Mouse (Mus musculus): ENCODE data around the gene Scpep1.
A peak's percentile ranks its signal among the peaks of the same experiment; 100 is the strongest.
"Not testable (repeated sequence)": the region's sequence is repeated elsewhere in the genome, so short reads cannot be mapped to it uniquely, and the experiment has no call there.

The Scpep1 gene

DNA sequence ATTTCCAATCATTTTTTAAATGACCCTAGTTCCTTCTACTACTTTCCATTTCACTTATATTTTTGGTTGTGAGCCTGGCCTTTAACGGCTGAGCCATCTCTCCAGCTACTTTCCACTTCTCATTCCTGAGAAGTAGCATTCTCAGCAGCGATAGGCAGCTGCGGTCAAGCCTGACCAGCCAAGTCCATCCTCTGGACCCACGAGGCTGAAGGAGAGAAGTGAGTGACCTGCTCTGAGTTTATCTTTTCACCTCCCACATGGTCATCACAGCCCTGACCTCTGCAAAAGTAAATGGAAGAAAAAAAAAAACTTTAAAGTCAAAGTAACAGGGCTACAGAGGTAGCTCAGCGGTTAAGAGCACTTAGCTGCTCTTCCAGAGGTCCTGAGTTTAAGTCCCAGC, 28.7 kb downstream of the Scpep1 start:
- no peak for DNase-seq (ENCODE audit: low spot score in 2 of 2)

DNA sequence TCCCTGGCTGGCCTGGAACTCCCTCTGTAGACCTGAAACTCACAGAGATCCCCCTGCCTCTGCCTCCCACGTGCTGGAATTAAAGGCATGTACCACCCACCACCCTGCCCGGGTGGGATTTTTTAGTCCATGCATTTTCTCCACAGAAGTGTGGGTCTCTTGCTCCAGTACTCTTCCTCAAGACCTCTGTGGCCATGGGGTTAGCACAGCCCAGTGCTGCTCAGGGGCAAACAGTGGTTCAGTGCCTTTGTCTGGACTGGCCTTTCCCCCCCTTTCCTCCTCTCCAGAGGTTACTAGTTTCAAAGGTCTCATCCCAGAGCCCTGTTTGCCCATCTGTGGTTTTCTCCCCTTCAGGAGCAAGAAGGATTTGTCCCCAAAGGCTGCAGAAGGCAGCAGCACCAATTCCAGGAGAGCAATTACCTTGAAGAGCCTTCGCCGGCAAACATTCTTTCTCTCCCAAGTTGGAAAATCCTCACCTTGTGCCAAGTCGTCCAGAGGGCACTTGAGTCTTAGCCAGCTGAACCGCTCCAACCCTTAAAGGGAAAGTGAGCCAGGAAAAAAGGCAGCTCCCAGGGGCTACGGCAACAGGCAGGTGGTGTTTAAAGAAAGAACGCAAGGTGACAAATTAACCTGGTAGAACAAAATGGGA, 45.8 kb downstream of the Scpep1 start:
- no peak for DNase-seq (ENCODE audit: low spot score in 2 of 2)

DNA sequence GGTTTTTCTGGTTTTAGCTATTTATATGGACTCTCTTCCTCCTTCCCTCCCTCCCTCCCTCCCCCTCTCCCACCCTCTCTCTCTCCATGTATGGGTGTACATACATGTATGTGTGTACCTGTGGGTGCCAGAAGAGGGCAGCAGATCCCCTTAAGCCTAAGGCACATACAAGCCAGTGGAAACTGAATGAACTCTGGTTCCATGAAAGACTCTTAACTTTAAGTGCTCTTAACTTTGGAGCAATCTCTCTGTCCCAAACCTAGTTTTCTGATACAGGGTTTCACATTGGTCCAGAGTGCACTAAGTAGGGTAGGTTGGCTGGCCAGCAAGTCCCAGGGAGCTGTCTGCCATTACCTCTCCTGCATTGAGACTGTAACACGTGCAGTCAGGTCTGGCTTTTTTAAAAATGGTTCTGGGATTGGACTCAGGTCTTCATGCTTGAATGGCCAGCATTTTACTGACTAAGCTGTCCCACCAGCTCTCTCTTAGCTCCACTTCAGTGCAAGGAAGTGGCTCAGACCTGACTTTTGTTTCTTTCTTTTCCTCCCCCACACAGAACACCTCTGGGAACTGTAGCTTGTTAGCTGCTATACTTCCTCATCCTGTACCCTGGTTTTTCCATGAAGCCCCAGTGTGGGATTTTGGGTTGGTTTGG, 46.6 kb downstream of the Scpep1 start:
- peak in 1 of 2 experiments; percentile 59 for DNase-seq (ENCODE audit: low spot score in 2 of 2)

- no peak for DNase-seq (ENCODE audit: low spot score in 2 of 2)
Measured at GRCm38 (mm10) chr11:88907886-88908285, 47.4 kb downstream of the Scpep1 start.

DNA sequence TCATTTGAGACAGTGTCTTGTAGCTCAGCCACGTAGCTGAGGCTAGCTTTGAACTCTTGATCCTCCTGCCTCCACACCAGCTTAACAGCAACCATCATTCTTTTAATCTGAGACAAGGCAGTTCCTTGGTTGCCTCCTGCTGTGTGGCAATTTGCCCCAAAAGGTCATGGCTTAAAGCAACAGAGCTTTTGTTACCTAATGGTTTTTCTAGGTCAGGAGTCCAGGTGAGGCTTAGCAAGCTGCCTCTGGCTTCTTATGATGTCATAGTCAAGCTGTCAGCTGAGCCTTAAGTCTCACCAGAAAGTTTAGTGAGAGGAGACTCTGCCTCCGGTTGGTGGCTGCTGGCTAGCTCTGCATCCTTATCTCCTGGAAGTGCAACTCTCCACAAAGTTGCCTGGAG, 49.6 kb downstream of the Scpep1 start:
- no peak for DNase-seq (ENCODE audit: low spot score in 2 of 2)

DNA sequence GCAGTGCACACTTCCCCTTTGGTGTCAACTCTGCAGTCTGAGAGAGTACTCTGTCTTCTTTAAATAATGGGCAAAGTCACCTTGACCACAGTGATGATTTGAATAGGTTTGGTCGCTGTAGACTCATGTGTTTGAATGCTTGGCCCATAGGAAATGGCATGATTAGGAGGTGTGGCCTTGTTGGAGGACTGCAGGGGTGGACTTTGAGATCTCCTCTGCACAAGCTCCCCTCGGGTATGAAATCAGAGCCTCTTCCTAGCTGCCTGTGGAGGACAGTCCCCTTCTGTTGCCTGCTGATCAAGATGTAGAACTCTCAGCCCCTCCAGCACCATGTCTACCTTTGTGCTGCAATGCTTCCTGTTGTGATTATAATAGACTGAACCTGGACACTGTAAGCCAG, 51.2 kb downstream of the Scpep1 start:
- DNase-seq (ENCODE audit: low spot score in 2 of 2) = no peak

GRCm38 (mm10) chr11:88902762-88903161, 52.5 kb downstream of the Scpep1 start:
- DNase-seq (ENCODE audit: low spot score in 2 of 2) = no peak

DNA sequence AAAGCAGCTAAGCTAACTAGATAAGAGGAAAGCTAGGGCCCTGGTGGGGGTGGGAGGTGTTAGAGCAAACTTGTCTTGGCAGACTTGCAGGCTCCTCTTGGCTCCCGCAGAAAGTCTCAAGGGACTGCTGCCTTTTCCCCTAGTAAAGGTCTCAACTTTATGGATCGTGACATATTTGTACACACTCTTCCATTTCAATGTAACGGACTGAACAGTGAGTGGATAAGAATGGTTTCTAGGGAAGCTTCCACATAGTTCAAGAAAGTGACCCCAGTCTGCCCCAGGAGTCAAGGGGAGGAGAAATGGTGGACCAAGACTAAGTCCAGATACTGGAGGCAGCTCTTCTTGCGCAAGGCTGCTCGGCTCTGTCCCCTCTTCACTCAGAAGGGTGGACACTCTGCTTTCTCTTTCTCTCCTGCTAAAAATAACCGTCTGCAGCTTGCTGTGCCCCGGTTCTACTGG, 53.9 kb downstream of the Scpep1 start:
- no peak for DNase-seq (ENCODE audit: low spot score in 2 of 2)

DNA sequence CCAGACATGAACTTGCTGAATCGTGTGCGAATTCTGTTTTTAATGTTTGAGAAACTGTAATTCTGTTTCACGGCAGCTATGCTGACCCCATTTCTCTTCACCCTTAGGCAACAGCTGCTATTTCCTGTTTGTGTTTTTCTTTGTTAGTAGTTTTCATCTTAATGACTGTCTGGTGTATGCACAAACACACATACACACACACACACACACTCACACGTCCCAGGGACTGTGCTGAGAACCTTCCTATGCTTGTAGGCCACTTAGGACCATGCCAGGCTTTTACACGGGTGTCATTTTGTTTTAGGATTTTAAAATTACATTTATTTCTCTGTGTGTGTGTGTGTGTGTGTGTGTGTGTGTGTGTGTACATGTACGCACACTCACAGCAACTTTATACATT, 55.7 kb downstream of the Scpep1 start:
- no peak for DNase-seq (ENCODE audit: low spot score in 2 of 2)

GRCm38 (mm10) chr11:88898380-88898763, 56.9 kb downstream of the Scpep1 start:
- DNase-seq (ENCODE audit: low spot score in 2 of 2) = no peak

GRCm38 (mm10) chr11:88897624-88898379, 57.5 kb downstream of the Scpep1 start:
- no peak for DNase-seq (ENCODE audit: low spot score in 2 of 2)

DNA sequence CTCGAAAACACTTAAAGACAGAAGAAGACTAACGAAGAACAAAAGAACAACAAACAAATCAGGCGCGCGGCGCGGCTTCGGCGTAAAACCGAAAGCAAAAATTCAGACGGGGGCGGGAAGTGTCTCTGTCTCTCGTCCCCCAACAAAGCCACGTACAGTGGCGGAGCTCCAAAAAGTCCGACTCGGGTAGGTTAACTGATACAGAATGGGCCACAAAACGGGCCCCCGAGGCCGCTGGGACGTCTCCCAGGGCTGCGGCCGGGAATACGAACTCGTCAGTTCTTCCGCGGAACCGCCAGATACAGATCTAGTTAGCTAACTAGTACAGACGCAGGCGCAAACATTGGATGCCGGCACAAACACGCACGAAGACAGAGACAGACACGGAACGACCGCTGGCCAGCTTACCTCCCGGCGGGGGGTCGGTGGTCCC, 59.4 kb downstream of the Scpep1 start:
- DNase-seq (ENCODE audit: low spot score in 2 of 2) = peak; percentile 45 to 71

- DNase-seq (ENCODE audit: low spot score in 2 of 2) = not testable (repeated sequence)
Measured at GRCm38 (mm10) chr11:88895235-88895634, 60.0 kb downstream of the Scpep1 start.

DNA sequence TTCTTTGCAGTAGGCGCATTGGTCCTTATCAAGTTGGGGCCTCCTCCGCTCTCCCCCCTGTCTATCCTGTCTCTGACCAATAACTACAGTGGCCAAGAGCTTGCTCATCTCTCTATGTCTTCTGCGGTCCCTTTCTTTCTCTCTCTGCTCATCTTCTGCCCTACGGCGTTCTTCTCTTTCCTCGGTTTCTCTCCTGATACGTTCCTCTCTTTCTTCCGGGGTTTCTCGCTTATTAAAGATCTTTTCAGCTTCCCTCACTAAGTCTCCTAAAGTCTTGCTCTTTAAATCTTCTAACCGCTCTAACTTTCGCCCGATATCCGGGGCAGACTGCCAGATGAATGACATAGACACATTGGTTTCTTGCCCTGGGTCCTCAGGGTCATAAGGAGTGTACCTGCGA, 61.0 kb downstream of the Scpep1 start:
- not testable (repeated sequence) for DNase-seq (ENCODE audit: low spot score in 2 of 2)

GRCm38 (mm10) chr11:88893501-88893900, 61.8 kb downstream of the Scpep1 start:
- DNase-seq (ENCODE audit: low spot score in 2 of 2) = not testable (repeated sequence)

DNA sequence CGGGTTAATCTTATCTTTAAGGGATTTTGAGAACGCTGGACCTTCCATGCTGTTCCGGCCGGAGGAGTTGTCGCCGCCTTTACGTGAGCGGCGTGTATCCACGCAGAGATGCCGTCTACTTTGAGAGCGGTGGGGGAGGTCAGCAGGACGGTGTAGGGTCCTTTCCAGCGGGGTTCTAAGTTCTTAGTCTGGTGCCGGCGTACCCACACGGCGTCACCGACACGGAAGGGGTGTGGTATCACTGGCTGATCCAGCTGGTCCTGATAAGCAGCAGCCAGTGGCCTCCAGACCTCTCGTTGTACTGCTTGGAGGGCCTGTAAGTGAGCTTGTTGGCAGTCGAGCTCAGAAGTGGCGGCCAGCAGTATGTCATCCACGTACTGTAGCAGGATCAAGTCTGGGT, 62.5 kb downstream of the Scpep1 start:
- not testable (repeated sequence) for DNase-seq (ENCODE audit: low spot score in 2 of 2)

DNA sequence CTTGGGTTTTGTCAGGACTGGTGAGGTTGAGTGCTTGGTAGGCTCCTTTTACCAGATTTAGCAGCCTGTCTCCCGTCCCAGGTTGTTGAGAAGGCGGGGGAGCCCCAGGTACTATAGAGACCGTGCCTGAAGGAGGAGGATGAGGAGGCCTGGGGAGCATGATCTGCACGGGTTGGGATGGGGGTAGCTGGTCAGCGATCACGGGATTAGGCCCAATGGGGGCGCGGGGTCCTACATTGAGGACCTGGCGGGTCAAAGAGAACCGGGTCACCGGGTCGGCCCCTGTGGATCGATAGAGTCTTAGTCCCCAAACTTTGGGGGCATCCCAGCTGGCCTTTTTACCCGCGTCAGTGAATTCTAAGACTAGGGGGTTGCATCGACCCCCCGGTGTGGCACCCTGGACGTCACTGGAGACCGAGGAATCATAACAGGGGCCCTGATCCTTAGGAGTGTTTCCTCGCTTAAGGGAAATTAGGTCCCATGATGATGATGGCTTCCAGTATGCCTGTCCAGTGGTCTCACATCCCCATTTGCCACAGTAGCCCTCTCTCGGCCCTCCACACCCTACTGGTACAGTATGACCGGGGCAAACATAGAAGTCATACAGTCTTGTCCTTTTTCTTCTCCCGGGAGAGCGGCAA, 63.2 kb downstream of the Scpep1 start:
- DNase-seq (ENCODE audit: low spot score in 2 of 2) = peak in 1 of 2 experiments; percentile 42

DNA sequence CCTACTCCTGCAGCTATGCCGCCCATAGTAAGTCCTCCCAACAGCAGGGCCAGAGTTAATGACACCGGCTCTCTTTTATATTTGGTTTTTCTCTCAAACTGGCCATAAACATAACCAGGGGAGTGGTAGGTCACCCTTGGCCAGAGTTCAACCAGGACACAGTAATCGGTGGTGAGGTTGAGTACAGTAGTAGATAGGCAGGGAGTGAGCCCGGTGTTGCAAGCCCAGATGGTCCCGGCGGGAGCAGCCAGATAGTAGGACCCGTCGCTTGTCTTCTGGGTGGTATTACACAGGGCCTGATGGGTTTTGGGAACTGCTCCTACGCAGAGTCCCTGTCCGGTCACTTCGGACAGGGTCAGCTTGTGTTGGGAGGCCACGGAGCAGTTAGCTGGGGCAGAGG, 63.8 kb downstream of the Scpep1 start:
- not testable (repeated sequence) for DNase-seq (ENCODE audit: low spot score in 2 of 2)

DNA sequence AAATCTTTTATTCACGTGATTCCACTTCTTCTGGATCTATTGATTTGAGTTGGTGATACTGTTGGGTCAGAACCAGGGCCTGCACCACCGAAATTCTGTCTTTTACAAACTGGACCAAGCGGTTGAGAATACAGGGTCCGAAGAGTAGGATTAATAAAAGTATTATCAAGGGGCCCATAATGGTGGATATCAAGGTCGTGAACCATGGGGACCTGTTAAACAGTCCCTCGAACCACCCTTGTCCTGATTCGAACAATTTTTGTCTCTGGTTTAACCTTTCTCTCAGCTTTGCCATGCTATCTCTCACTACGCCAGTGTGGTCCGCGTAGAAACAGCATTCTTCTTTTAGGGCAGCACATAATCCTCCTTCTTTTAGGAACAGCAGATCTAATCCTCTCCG, 64.4 kb downstream of the Scpep1 start:
- not testable (repeated sequence) for DNase-seq (ENCODE audit: low spot score in 2 of 2)

DNA sequence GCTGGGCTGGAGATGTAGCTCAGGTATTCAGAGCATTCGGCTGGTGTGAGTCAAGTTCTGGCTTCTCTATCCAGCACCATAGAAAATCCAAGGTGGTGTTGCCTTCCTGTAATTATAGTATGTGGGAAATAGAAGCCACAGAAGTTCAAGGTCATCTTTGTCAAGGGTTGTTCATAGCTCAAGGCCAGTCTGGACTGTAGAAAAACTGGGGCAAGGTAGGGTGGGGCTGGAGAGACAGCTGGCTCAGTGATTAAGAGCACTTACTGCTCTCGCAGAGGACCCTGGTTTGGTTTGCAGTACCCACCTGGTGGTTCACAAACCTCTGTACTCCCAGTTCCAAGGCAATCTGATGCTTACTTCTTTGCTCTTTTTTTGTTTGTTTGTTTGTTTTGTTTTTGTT, 66.3 kb downstream of the Scpep1 start:
- no peak for DNase-seq (ENCODE audit: low spot score in 2 of 2)

GRCm38 (mm10) chr11:88884376-88885065, 70.7 kb downstream of the Scpep1 start:
- no peak for DNase-seq (ENCODE audit: low spot score in 2 of 2)

GRCm38 (mm10) chr11:88878011-88878410, 77.3 kb downstream of the Scpep1 start:
- DNase-seq (ENCODE audit: low spot score in 2 of 2) = no peak

Data from frontal cortex, postnatal 36 days (tissue).